Mouse (Mus musculus) heart, embryonic 12.5 days (tissue): Measurements from ENCODE around the gene Krtdap. TPM values are rescaled to one million over a fixed set of nuclear protein-coding genes. Genes with fewer than 3 reads are reported as not detected.

ENCODE experiments used
- ATAC-seq: fragments of 200-750 bp; cut with Nextera tagmentation; 2 replicates; pipeline ENCODE4 v1.8.0; 2017; ENCODE audit warnings: moderate TSS enrichment, moderate library complexity; ENCODE audit not compliant: insufficient number of reproducible peaks, low FRiP score
- H3K27ac ChIP-seq: fragments of 300-500 bp; sonication (generic); 2 replicates; pipeline ENCODE4 v1.5.1; 2016; ENCODE audit warnings: mild to moderate bottlenecking, moderate library complexity; ENCODE audit not compliant: poor library complexity, severe bottlenecking
- H3K27me3 ChIP-seq: fragments of 300-500 bp; sonication (generic); replicated peaks from 2 replicates; pipeline ENCODE4 v1.6.1; 2016; ENCODE audit warnings: mild to moderate bottlenecking, moderate library complexity
- H3K36me3 ChIP-seq: fragments of 300-500 bp; sonication (generic); 2 replicates; pipeline ENCODE4 v1.6.1; 2016; ENCODE audit warnings: mild to moderate bottlenecking, moderate library complexity
- H3K4me1 ChIP-seq: fragments of 300-500 bp; sonication (generic); replicated peaks from 2 replicates; pipeline ENCODE4 v1.6.1; 2016; ENCODE audit warnings: mild to moderate bottlenecking
- H3K4me2 ChIP-seq: fragments of 300-500 bp; sonication (generic); 2 replicates; pipeline ENCODE4 v1.6.1; 2016; ENCODE audit warnings: mild to moderate bottlenecking, moderate library complexity
- H3K4me3 ChIP-seq: fragments of 300-500 bp; sonication (generic); 2 replicates; pipeline ENCODE4 v1.5.1; 2016; ENCODE audit warnings: mild to moderate bottlenecking
- H3K9ac ChIP-seq: fragments of 300-500 bp; sonication (generic); 2 replicates; pipeline ENCODE4 v1.6.1; 2016; ENCODE audit warnings: mild to moderate bottlenecking, moderate library complexity
- H3K9me3 ChIP-seq: fragments of 300-500 bp; sonication (generic); replicated peaks from 2 replicates; pipeline ENCODE4 v1.6.1; 2016; ENCODE audit warnings: mild to moderate bottlenecking, moderate library complexity
- WGBS: fragments of 180-500 bp; shearing (Covaris S2); methylation state at CpG from one replicate; pipeline ENCODE4 v1.1.7; 2016; 5-methylcytosine and 5-hydroxymethylcytosine counted together
- polyA plus RNA-seq: library from polyadenylated mRNA; unstranded; fragments of >200 nt; fragmentation: Nextera tagmentation; extraction: Ambion mirVana; gene quantifications from 2 replicates; pipeline ENCODE4 v1.2.1, GENCODE M21; 2016

The Krtdap gene
- polyA plus RNA-seq, 1 experiment from 2014 or later: not detected

DNA sequence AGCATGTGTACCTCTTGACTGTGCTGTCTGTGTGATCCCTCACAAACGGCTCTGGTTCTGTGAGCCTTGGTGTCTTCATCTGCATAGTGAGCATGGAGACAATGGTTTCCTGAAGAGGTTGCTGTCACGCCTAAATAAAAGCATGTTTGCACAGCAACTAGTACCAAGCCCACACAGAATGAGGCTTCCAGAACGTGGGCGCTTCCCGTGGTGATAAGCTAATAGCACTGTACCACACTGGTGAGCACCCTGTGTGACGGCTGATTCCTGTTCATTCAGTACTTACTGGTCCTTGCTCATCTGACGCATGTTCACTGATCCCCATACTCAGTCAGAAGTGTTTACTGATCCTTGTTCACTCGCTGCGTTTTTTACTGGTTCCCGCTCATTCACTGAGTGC lies 2.4 kb downstream of the Krtdap start:
- H3K27me3 ChIP-seq: peaks cover 35% of the 10 kb centered on the region
- no peaks in the 10 kb centered on the region for H3K9me3 ChIP-seq
- no peak for ATAC-seq
- WGBS: 69% methylated on average over 10 of the region's 10 CpGs
- no peak overlapping the region for H3K9ac ChIP-seq
- H3K4me2 ChIP-seq: no peak overlapping the region
- no peak overlapping the region for H3K27ac ChIP-seq
- no peak overlapping the region for H3K4me3 ChIP-seq
- H3K36me3 ChIP-seq: no peaks in the 10 kb centered on the region
- H3K4me1 ChIP-seq: no peaks in the 10 kb centered on the region

DNA sequence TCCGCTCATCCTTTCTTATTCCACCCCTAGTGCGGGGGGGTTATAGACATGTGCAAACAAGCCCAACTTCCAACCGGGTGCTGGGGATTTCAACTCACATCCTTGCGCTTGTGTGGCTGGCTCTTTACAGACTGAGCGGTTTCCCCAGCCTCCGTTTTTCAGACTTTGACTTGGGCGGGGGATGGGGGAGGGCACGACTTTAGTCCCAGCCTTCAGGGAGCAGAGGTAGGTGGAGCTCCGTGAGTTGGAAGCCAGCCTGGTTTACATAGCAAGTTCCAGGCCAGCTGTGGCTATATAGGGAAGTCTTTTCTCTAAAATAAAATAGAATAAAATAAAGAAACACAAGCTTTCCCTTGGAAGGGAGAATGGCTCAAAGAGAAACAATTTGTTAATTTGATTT lies 4.2 kb downstream of the Krtdap start:
- H3K27ac ChIP-seq: no peak overlapping the region
- H3K36me3 ChIP-seq: no peaks in the 10 kb centered on the region
- no peak for ATAC-seq
- peaks cover 34% of the 10 kb centered on the region for H3K27me3 ChIP-seq
- H3K4me3 ChIP-seq: no peak overlapping the region
- no peaks in the 10 kb centered on the region for H3K4me1 ChIP-seq
- H3K9me3 ChIP-seq: no peaks in the 10 kb centered on the region
- H3K9ac ChIP-seq: no peak overlapping the region
- no peak overlapping the region for H3K4me2 ChIP-seq
- WGBS: 22% methylated on average over 9 of the region's 9 CpGs

GRCm38 (mm10) chr7:30794921-30795320 lies 7.2 kb downstream of the Krtdap start:
- no peak overlapping the region for H3K4me2 ChIP-seq
- peaks cover 9% of the 10 kb centered on the region; the same call in 1 of the 2 replicates for H3K27me3 ChIP-seq
- no peak for ATAC-seq
- H3K4me1 ChIP-seq: 0 out of 2 replicates have a peak, but pooled peaks cover 3% of the 10 kb centered on the region
- H3K4me3 ChIP-seq: no peak overlapping the region
- no peak overlapping the region for H3K9ac ChIP-seq
- H3K9me3 ChIP-seq: peaks cover 7% of the 10 kb centered on the region
- no peak overlapping the region for H3K27ac ChIP-seq
- H3K36me3 ChIP-seq: no peaks in the 10 kb centered on the region

- no peak overlapping the region for H3K27ac ChIP-seq
- no peaks in the 10 kb centered on the region for H3K27me3 ChIP-seq
- H3K9me3 ChIP-seq: peaks cover 15% of the 10 kb centered on the region
- 0 out of 2 replicates have a peak, but pooled peaks cover 3% of the 10 kb centered on the region for H3K4me1 ChIP-seq
- no peak overlapping the region for H3K9ac ChIP-seq
- WGBS: 43% methylated on average over 1 of the region's 1 CpGs
- no peak overlapping the region for H3K4me2 ChIP-seq
- H3K36me3 ChIP-seq: no peaks in the 10 kb centered on the region
- no peak overlapping the region for H3K4me3 ChIP-seq
- ATAC-seq: no peak
Observed at GRCm38 (mm10) chr7:30796790-30797189, 9.1 kb downstream of the Krtdap start.

GRCm38 (mm10) chr7:30800653-30801052 lies 13.0 kb downstream of the Krtdap start:
- no peaks in the 10 kb centered on the region for H3K36me3 ChIP-seq
- no peak overlapping the region for H3K4me2 ChIP-seq
- peaks cover 28% of the 10 kb centered on the region for H3K9me3 ChIP-seq
- ATAC-seq: no peak
- no peak overlapping the region for H3K4me3 ChIP-seq
- H3K4me1 ChIP-seq: 0 out of 2 replicates have a peak, but pooled peaks cover 3% of the 10 kb centered on the region
- H3K27me3 ChIP-seq: no peaks in the 10 kb centered on the region
- no peak overlapping the region for H3K27ac ChIP-seq
- H3K9ac ChIP-seq: no peak overlapping the region

- H3K36me3 ChIP-seq: no peaks in the 10 kb centered on the region
- no peaks in the 10 kb centered on the region for H3K27me3 ChIP-seq
- H3K4me2 ChIP-seq: no peak overlapping the region
- H3K9ac ChIP-seq: no peak overlapping the region
- no peak for ATAC-seq
- no peak overlapping the region for H3K4me3 ChIP-seq
- H3K4me1 ChIP-seq: 0 out of 2 replicates have a peak, but pooled peaks cover 2% of the 10 kb centered on the region
- H3K9me3 ChIP-seq: peaks cover 28% of the 10 kb centered on the region
- 86% methylated on average over 3 of the region's 3 CpGs for whole genome bisulfite sequencing
- no peak overlapping the region for H3K27ac ChIP-seq
Observed at GRCm38 (mm10) chr7:30803256-30803655, 15.6 kb downstream of the Krtdap start.

GRCm38 (mm10) chr7:30804026-30804715 lies 16.5 kb downstream of the Krtdap start:
- Histone ChIP-seq H3K9ac (no peak overlapping the region), H3K4me3 (no peak overlapping the region), H3K9me3 (peaks cover 28% of the 10 kb centered on the region), H3K4me1 (no peaks in the 10 kb centered on the region), H3K27me3 (no peaks in the 10 kb centered on the region), H3K27ac (no peak overlapping the region), H3K36me3 (no peaks in the 10 kb centered on the region), H3K4me2 (no peak overlapping the region)
- WGBS: 78% methylated on average over 9 of the region's 9 CpGs
- ATAC-seq: no peak

GRCm38 (mm10) chr7:30805924-30806323 lies 18.2 kb downstream of the Krtdap start:
- Histone ChIP-seq H3K9me3 (peaks cover 19% of the 10 kb centered on the region), H3K4me1 (no peaks in the 10 kb centered on the region), H3K36me3 (no peaks in the 10 kb centered on the region), H3K4me3 (no peak overlapping the region), H3K9ac (no peak overlapping the region), H3K27ac (no peak overlapping the region), H3K27me3 (no peaks in the 10 kb centered on the region), H3K4me2 (no peak overlapping the region)
- ATAC-seq: no peak
- 50% methylated on average over 6 of the region's 6 CpGs for WGBS

- no peak overlapping the region for H3K9ac ChIP-seq
- WGBS: 50% methylated on average over 6 of the region's 6 CpGs
- H3K27me3 ChIP-seq: no peaks in the 10 kb centered on the region
- H3K9me3 ChIP-seq: peaks cover 10% of the 10 kb centered on the region; the same call in 1 of the 2 replicates
- H3K4me2 ChIP-seq: no peak overlapping the region
- H3K4me3 ChIP-seq: no peak overlapping the region
- 0 out of 2 replicates have a peak, but pooled peaks cover 5% of the 10 kb centered on the region for H3K4me1 ChIP-seq
- H3K27ac ChIP-seq: no peak overlapping the region
- no peaks in the 10 kb centered on the region for H3K36me3 ChIP-seq
- no peak for ATAC-seq
Observed at GRCm38 (mm10) chr7:30810319-30810718, 22.6 kb downstream of the Krtdap start.

DNA sequence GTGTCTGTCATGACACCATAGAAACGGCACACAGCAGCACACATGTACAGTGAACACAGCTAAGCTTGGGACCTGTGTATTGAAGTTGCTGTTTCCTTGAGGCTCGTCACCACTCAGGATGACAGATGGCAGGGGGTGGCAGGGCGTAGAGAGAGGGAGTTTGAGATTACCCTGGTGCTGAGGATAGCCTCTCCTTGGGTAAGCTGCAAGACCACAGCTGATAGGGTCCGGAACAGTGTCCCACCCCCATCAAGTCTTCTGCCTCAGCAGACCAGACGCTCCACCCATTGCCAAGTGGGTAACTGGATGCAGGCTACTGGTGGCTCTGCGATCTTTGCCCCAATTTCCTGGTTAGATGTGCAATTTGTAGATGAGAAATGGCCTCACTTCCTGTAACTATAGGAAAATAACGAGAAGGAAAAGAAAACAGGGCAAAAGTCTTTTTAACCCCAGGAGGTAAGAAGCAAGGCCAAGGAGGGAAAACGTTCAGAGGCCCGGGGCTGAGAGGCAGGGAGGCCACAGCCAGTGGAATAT lies 24.1 kb downstream of the Krtdap start:
- no peaks in the 10 kb centered on the region for H3K27me3 ChIP-seq
- no peak overlapping the region for H3K4me2 ChIP-seq
- no peak overlapping the region for H3K4me3 ChIP-seq
- H3K27ac ChIP-seq: no peak overlapping the region
- ATAC-seq: no peak
- H3K9me3 ChIP-seq: peaks cover 9% of the 10 kb centered on the region; the same call in 1 of the 2 replicates
- 0 out of 2 replicates have a peak, but pooled peaks cover 5% of the 10 kb centered on the region for H3K4me1 ChIP-seq
- no peak overlapping the region for H3K9ac ChIP-seq
- WGBS: 43% methylated on average over 9 of the region's 9 CpGs
- no peaks in the 10 kb centered on the region for H3K36me3 ChIP-seq

DNA sequence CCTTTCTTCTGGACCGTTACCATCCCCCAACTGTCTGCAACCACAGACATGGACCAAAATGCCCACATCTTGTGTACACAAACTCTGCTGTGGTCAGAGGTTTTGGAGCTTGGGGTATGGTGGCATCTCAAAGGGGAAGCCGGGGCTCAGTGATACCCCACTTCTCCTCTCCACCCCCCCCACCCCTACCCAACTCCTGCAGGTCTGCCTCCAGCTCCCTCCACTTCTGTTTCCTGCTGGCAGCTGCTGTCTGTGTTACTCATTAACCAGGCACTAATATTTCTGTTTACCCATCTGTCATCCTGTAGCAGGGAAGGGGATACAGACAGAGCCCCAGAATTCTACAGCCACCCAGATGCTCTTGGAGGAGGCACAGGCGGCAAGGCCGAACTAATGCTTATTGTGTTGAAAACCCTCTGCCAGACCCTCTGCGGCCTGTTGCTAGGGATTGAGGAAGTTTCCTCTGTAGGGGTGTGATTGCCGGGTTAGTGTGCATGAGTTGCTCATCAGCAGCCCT lies 24.7 kb downstream of the Krtdap start:
- Histone ChIP-seq H3K4me2 (no peak overlapping the region), H3K9ac (no peak overlapping the region), H3K27me3 (no peaks in the 10 kb centered on the region), H3K4me1 (0 out of 2 replicates have a peak, but pooled peaks cover 5% of the 10 kb centered on the region), H3K27ac (no peak overlapping the region), H3K4me3 (no peak overlapping the region), H3K36me3 (no peaks in the 10 kb centered on the region), H3K9me3 (peaks cover 9% of the 10 kb centered on the region; the same call in 1 of the 2 replicates)
- ATAC-seq: no peak
- 70% methylated on average over 6 of the region's 6 CpGs for WGBS
